Mouse (Mus musculus): ENCODE measurements around the gene Ifnab. TPM values are rescaled to one million over a fixed set of nuclear protein-coding genes. Genes with fewer than 3 reads are reported as not detected.

Gene Ifnab
- total RNA-seq (2023): not detected

DNA sequence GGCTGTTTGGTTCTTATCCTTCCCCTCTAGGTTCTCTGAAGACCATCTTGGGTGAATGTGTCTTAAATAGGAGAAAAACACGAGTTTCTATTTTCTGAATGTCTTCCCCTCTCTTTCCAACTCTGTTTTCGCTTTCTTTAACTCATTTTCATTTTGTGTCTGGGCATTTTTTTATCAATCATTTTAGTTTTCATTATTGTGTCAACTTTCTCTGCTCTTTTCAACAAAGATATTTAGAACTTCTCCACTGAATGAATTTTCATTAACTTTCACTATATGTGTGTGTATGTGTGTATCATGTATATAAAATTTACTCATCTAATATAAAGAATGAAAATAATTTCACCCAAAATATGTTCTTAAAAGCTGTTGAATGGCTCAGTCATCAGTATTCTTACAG is at the start of gene Ifnab:
TSS of gene Ifnab (minus strand) at position 101 of the 400 bp plus-strand sequence.

GRCm38 (mm10) chr4:88721791-88722721 is 30.9 kb upstream of the Ifnab start, which contains the start of the genes Gm26566 and Klhl9:
Gm26566 (plus strand) TSS chr4:88721805.
Klhl9 (minus strand) TSS chr4:88722465.

GRCm38 (mm10) chr4:88683812-88684211 is 7.3 kb downstream of the Ifnab start, which contains the start of gene Ifna2:
Ifna2 (minus strand) TSS chr4:88683912.

DNA sequence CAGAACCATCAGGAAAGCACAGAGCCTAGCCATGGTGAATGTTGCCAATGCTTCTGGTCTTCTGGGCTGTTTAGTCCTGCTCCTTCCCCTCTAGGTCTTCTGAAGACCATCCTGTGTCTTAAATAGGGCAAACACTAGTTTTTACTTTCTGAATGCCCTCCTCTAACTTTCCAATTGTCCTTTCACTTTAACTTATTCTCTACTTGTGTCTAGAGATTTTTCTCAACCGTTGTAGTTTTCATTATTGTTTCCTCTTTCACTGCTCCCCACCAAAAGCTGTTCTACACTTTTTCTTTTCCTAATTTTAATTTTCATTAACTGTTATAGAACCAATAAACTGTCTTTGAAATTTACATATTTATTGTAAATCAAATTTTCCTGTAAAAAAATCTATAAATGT is 14.3 kb downstream of the Ifnab start, which contains the start of gene Ifna16:
TSS of gene Ifna16 (minus strand) at position 101 of the 400 bp plus-strand sequence.

DNA sequence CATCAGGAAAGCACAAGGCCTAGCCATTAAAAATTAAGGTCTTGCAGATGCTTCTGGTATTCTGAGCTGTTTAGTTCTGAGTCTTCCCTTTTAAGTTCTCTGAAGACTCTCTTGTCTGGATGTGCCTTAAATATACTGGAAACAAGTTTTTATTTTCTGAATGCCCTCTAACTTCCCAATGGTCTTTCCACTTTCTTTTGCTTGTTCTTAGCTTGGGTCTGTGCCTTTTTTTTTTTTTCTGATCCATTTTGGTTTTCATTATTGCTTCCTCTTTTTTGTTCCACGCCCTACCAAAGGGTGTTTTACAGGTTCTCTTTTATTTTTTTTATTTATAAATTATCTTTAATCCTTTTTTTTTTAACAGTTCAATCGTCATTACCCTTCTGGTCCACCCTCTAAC is 46.8 kb downstream of the Ifnab start, which contains the start of gene Ifna13:
TSS of gene Ifna13 (minus strand) at position 101 of the 400 bp plus-strand sequence.

Other genes starting within 250 kb of the Ifnab start
- not detected for gene Ifnb1, start 168.6 kb downstream of the Ifnab start, total RNA-seq (2023)
- gene Ifna15, start 133.1 kb downstream of the Ifnab start, total RNA-seq (2023): not detected
- gene Ifna14, start 119.6 kb downstream of the Ifnab start, total RNA-seq (2023): not detected
- gene Ifna9, start 99.0 kb downstream of the Ifnab start, total RNA-seq (2023): not detected
- gene Ifna12, start 88.0 kb downstream of the Ifnab start, total RNA-seq (2023): not detected
- not detected for gene C87499, start 56.9 kb downstream of the Ifnab start, total RNA-seq (2023)
- gene Ifna13, start 46.9 kb downstream of the Ifnab start, total RNA-seq (2023): not detected
- not detected for gene Ifna16, start 14.4 kb downstream of the Ifnab start, total RNA-seq (2023)
- gene Ifna2, start 7.4 kb downstream of the Ifnab start, total RNA-seq (2023): not detected
- 2.1 TPM for gene Gm26566, start 30.4 kb upstream of the Ifnab start, total RNA-seq (2023)
- 46.0 TPM for gene Klhl9, start 31.1 kb upstream of the Ifnab start, total RNA-seq (2023)
- gene Gm13271, start 63.5 kb upstream of the Ifnab start, total RNA-seq (2023): not detected
- gene Gm13283, start 68.8 kb upstream of the Ifnab start, total RNA-seq (2023): not detected
- gene Gm13290, start 82.5 kb upstream of the Ifnab start, total RNA-seq (2023): not detected
- gene Gm13289, start 85.6 kb upstream of the Ifnab start, total RNA-seq (2023): not detected
- gene Gm13272, start 88.5 kb upstream of the Ifnab start, total RNA-seq (2023): not detected
- gene Ifnz, start 90.8 kb upstream of the Ifnab start, total RNA-seq (2023): not detected
- gene Gm13276, start 94.3 kb upstream of the Ifnab start, total RNA-seq (2023): not detected
- not detected for gene Gm13277, start 97.3 kb upstream of the Ifnab start, total RNA-seq (2023)
- not detected for gene Gm13278, start 100.2 kb upstream of the Ifnab start, total RNA-seq (2023)
- not detected for gene Gm13275, start 103.1 kb upstream of the Ifnab start, total RNA-seq (2023)
- gene Gm13279, start 106.0 kb upstream of the Ifnab start, total RNA-seq (2023): not detected
- gene Gm13285, start 108.3 kb upstream of the Ifnab start, total RNA-seq (2023): not detected
- not detected for gene Gm13287, start 111.9 kb upstream of the Ifnab start, total RNA-seq (2023)
- gene Gm13288, start 114.2 kb upstream of the Ifnab start, total RNA-seq (2023): not detected
- not detected for gene Ifna7, start 124.9 kb upstream of the Ifnab start, total RNA-seq (2023)
- not detected for gene Ifna11, start 128.6 kb upstream of the Ifnab start, total RNA-seq (2023)
- not detected for gene Ifna6, start 136.1 kb upstream of the Ifnab start, total RNA-seq (2023)
- gene Ifna5, start 144.2 kb upstream of the Ifnab start, total RNA-seq (2023): not detected
- not detected for gene Ifna4, start 150.5 kb upstream of the Ifnab start, total RNA-seq (2023)
- not detected for gene Ifna1, start 158.7 kb upstream of the Ifnab start, total RNA-seq (2023)
- gene Ifne, start 188.8 kb upstream of the Ifnab start, total RNA-seq (2023): not detected

All from CD4-positive naive resting alpha-beta T cell, adult 76 days (primary cell).